Mouse (Mus musculus): ENCODE data around the gene Mgam. TPM values are rescaled to one million over a fixed set of nuclear protein-coding genes. Genes with fewer than 3 reads are reported as not detected.

Gene Mgam
- 0.29 and 0.57 TPM in 2 replicates for polyA plus RNA-seq (2015; fragmentation: Nextera tagmentation; extraction: Ambion mirVana)

DNA sequence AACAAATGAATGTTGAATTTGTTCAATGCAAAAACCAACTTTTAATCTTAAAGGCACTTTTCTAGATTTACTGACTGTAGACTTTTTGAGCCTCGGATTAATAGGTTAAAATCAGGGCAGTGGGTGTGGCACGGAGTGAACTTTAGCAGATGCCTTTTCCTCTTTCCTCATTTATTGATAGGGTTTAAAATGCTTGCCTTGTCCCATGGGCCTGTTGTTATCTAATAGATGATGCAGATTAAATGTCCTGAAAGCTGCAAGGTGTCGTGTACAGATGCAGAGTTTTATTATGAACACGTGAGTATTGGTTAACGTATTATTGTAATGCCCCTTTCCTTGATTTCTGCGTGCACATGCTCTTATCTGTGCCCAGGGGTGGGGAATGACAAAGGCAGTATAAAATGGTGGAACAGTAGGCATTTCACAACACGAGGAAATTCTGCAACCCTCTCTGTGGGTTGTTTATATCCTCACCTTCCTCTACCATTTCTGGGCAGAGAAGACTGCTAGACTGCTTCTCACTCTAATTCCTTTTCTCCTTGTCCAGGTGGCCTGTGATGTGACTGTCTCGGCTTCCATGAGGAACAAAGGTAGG is at the start of gene Mgam:
Mgam (plus strand) TSS at position 426 of the 595 bp plus-strand sequence.

GRCm38 (mm10) chr6:40585645-40586044 is 43.0 kb upstream of the Mgam start, which contains the start of gene Clec5a:
Clec5a (minus strand) TSS chr6:40585821.

GRCm38 (mm10) chr6:40613260-40613852 is 15.3 kb upstream of the Mgam start, which contains the start of gene Tas2r138:
Tas2r138 (minus strand) TSS chr6:40613310.

Other genes with a start within 250 kb of the Mgam start
- gene E330009J07Rik, start 192.7 kb upstream of the Mgam start, polyA plus RNA-seq (2015; fragmentation: Nextera tagmentation; extraction: Ambion mirVana): 4.5 and 7.0 TPM in 2 replicates
- gene Wee2, start 189.7 kb upstream of the Mgam start, polyA plus RNA-seq (2015; fragmentation: Nextera tagmentation; extraction: Ambion mirVana): not detected in 2 replicates
- 191 and 199 TPM in 2 replicates for gene Ssbp1, start 157.5 kb upstream of the Mgam start, polyA plus RNA-seq (2015; fragmentation: Nextera tagmentation; extraction: Ambion mirVana)
- not detected in 2 replicates for gene Tas2r137, start 137.6 kb upstream of the Mgam start, polyA plus RNA-seq (2015; fragmentation: Nextera tagmentation; extraction: Ambion mirVana)
- not detected in 2 replicates for gene Tas2r108, start 135.3 kb upstream of the Mgam start, polyA plus RNA-seq (2015; fragmentation: Nextera tagmentation; extraction: Ambion mirVana)
- gene Prss37, start 109.3 kb upstream of the Mgam start, polyA plus RNA-seq (2015; fragmentation: Nextera tagmentation; extraction: Ambion mirVana): not detected in 2 replicates
- not detected in 2 replicates for gene Olfr461, start 73.8 kb upstream of the Mgam start, polyA plus RNA-seq (2015; fragmentation: Nextera tagmentation; extraction: Ambion mirVana)
- not detected in 2 replicates for gene Olfr460, start 59.3 kb upstream of the Mgam start, polyA plus RNA-seq (2015; fragmentation: Nextera tagmentation; extraction: Ambion mirVana)
- 2.2 and 2.9 TPM in 2 replicates for gene Clec5a, start 43.0 kb upstream of the Mgam start, polyA plus RNA-seq (2015; fragmentation: Nextera tagmentation; extraction: Ambion mirVana)
- not detected in 2 replicates for gene Tas2r138, start 15.5 kb upstream of the Mgam start, polyA plus RNA-seq (2015; fragmentation: Nextera tagmentation; extraction: Ambion mirVana)

Data from adrenal gland, postnatal 0 days (tissue).